Mouse (Mus musculus) hindbrain, embryonic 14.5 days (tissue): ENCODE results near the gene Lonrf2. TPM values are rescaled to one million over a fixed set of nuclear protein-coding genes. Genes with fewer than 3 reads are reported as not detected.

Source experiments
- ATAC-seq: fragments of 200-750 bp; cut with Nextera tagmentation; 2 replicates; pipeline ENCODE4 v1.8.0; 2017; ENCODE audit warnings: moderate number of reproducible peaks, mild to moderate bottlenecking, moderate TSS enrichment, moderate library complexity; ENCODE audit not compliant: low FRiP score
- DNase-seq: peaks from one replicate; pipeline ENCODE4 v3.0.0-alpha.2; 2015; ENCODE audit warnings: low spot score
- H3K27ac ChIP-seq: fragments of 300-500 bp; sonication (generic); 2 replicates; pipeline ENCODE4 v1.5.1; 2014; ENCODE audit warnings: mild to moderate bottlenecking, moderate library complexity
- H3K27me3 ChIP-seq: fragments of 300-500 bp; sonication (generic); 2 replicates; pipeline ENCODE4 v1.6.1; 2014; ENCODE audit warnings: mild to moderate bottlenecking, low read length, mixed read lengths; ENCODE audit not compliant: control insufficient read depth, insufficient read depth
- H3K36me3 ChIP-seq: fragments of 300-500 bp; sonication (generic); replicated peaks from 2 replicates; pipeline ENCODE4 v1.6.1; 2014; ENCODE audit not compliant: control insufficient read depth, insufficient read depth
- H3K4me1 ChIP-seq: fragments of 300-500 bp; sonication (generic); replicated peaks from 2 replicates; pipeline ENCODE4 v1.6.1; 2014; ENCODE audit warnings: antibody characterized with exemption, low read length, mixed read lengths; ENCODE audit not compliant: control insufficient read depth, insufficient read depth
- H3K4me2 ChIP-seq: fragments of 300-500 bp; sonication (generic); replicated peaks from 2 replicates; pipeline ENCODE4 v1.6.1; 2014; ENCODE audit warnings: mild to moderate bottlenecking, moderate library complexity
- H3K4me3 ChIP-seq: fragments of 300-500 bp; sonication (generic); replicated peaks from 2 replicates; pipeline ENCODE4 v1.5.1; 2014; ENCODE audit warnings: mild to moderate bottlenecking, low read length
- H3K9ac ChIP-seq: fragments of 300-500 bp; sonication (generic); 2 replicates; pipeline ENCODE4 v1.6.1; 2014
- H3K9me3 ChIP-seq: fragments of 300-500 bp; sonication (generic); 2 replicates; pipeline ENCODE4 v1.6.1; 2016; ENCODE audit warnings: low read length; ENCODE audit not compliant: control insufficient read depth
- WGBS: fragments of 180-500 bp; shearing (Covaris S2); extraction: QIAGEN DNeasy Blood & Tissue Kit; methylation state at CpG from one replicate; pipeline ENCODE4 v1.1.7; 2014; 5-methylcytosine and 5-hydroxymethylcytosine counted together
- polyA plus RNA-seq: library from polyadenylated mRNA; unstranded; fragments of >200 nt; fragmentation: Nextera tagmentation; extraction: Ambion mirVana; gene quantifications from 2 replicates; pipeline ENCODE4 v1.2.1, GENCODE M21; 2014

Gene Lonrf2
- polyA plus RNA-seq, 1 experiment from 2014 or later: 31.5 TPM

- WGBS: 90% methylated on average over 5 of the region's 5 CpGs
- H3K4me3 ChIP-seq: no peak overlapping the region
- no peaks in the 10 kb centered on the region for H3K9me3 ChIP-seq
- ATAC-seq (no peak), DNase-seq (no peak)
- H3K36me3 ChIP-seq: peaks cover 72% of the 10 kb centered on the region
- no peaks in the 10 kb centered on the region for H3K4me1 ChIP-seq
- H3K27me3 ChIP-seq: no peaks in the 10 kb centered on the region
- H3K27ac ChIP-seq: no peak overlapping the region
- H3K4me2 ChIP-seq: no peak overlapping the region
- no peak overlapping the region for H3K9ac ChIP-seq
These were observed 29.7 kb upstream of the Lonrf2 start for GRCm38 (mm10) chr1:38866242-38866641.

DNA sequence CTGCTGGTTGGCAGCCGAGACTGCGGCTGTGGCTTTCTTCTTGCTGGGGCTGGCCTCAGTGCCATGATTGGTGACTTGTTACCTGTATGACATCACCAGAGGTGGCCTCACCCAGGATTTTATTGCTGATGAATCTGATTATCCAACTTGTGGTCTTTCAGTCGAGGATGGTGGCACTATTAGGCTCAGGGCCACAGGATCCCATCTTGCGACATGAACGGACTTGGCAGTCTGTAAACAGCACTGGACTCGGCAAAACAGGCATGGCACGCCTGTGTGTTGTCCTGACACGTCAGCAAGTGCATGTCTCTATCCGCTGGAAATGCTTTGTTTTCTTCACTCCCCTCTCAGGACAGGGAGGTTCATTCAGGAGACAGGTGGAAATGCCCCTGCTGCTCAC is 27.8 kb upstream of the Lonrf2 start:
- Histone ChIP-seq H3K9me3 (no peaks in the 10 kb centered on the region), H3K4me2 (no peak overlapping the region), H3K27ac (no peak overlapping the region), H3K9ac (no peak overlapping the region), H3K27me3 (no peaks in the 10 kb centered on the region), H3K36me3 (peaks cover 59% of the 10 kb centered on the region), H3K4me3 (no peak overlapping the region), H3K4me1 (no peaks in the 10 kb centered on the region)
- ATAC-seq (no peak), DNase-seq (no peak)
- WGBS: 83% methylated on average over 9 of the region's 9 CpGs

- H3K27ac ChIP-seq: no peak overlapping the region
- DNase-seq: no peak
- whole genome bisulfite sequencing: 16% methylated on average over 4 of the region's 4 CpGs
These were observed 25.7 kb upstream of the Lonrf2 start for GRCm38 (mm10) chr1:38862213-38862612.

GRCm38 (mm10) chr1:38860867-38861524 is 24.5 kb upstream of the Lonrf2 start:
- Histone ChIP-seq H3K4me1 (no peaks in the 10 kb centered on the region), H3K36me3 (peaks cover 31% of the 10 kb centered on the region), H3K9me3 (no peaks in the 10 kb centered on the region), H3K27ac (no peak overlapping the region), H3K4me3 (no peak overlapping the region), H3K9ac (no peak overlapping the region), H3K4me2 (no peak overlapping the region), H3K27me3 (no peaks in the 10 kb centered on the region)
- 89% methylated on average over 9 of the region's 9 CpGs for WGBS
- DNase-seq (no peak), ATAC-seq (no peak)

More at GRCm38 (mm10) chr1:38862213-38862612, 25.7 kb upstream of the Lonrf2 start:
- peaks cover 41% of the 10 kb centered on the region for H3K36me3 ChIP-seq
- H3K9me3 ChIP-seq: no peaks in the 10 kb centered on the region
- no peak for ATAC-seq
- H3K4me2 ChIP-seq: no peak overlapping the region
- H3K4me1 ChIP-seq: no peaks in the 10 kb centered on the region
- H3K27me3 ChIP-seq: no peaks in the 10 kb centered on the region
- no peak overlapping the region for H3K4me3 ChIP-seq
- no peak overlapping the region for H3K9ac ChIP-seq

DNA sequence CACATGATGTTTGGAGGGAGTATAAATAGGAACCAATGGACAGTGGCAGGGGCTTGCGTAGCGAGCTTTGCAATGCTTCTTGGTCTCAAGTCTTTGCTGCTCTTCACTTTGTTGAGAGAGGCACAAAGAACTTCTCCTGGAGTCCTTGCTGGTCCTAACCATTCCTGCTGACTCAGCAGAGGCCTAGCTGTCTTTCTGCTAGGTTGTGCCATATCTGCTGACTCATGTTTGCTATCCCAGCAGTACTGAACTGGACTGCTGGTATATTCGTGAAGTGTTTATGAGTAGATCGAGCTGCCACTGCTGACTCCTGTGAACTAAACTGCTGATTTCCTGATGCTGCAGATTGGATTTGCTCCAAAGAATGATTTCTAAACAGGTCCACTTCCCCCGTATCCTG is 23.7 kb upstream of the Lonrf2 start:
- Histone ChIP-seq H3K36me3 (peaks cover 23% of the 10 kb centered on the region), H3K4me3 (no peak overlapping the region), H3K9me3 (no peaks in the 10 kb centered on the region), H3K4me1 (no peaks in the 10 kb centered on the region), H3K9ac (no peak overlapping the region), H3K27me3 (no peaks in the 10 kb centered on the region), H3K27ac (no peak overlapping the region), H3K4me2 (no peak overlapping the region)
- no peak for ATAC-seq
- WGBS: 85% methylated on average over 5 of the region's 5 CpGs
- DNase-seq: no peak

- ATAC-seq (no peak), DNase-seq (peak; percentile 87)
- H3K27ac ChIP-seq: no peak overlapping the region
- no peaks in the 10 kb centered on the region for H3K36me3 ChIP-seq
- WGBS: 14% methylated on average over 3 of the region's 3 CpGs
- no peaks in the 10 kb centered on the region for H3K9me3 ChIP-seq
- no peaks in the 10 kb centered on the region for H3K4me1 ChIP-seq
- H3K4me3 ChIP-seq: no peak overlapping the region
- H3K27me3 ChIP-seq: no peaks in the 10 kb centered on the region
- no peak overlapping the region for H3K9ac ChIP-seq
- H3K4me2 ChIP-seq: no peak overlapping the region
These were observed 19.7 kb upstream of the Lonrf2 start for GRCm38 (mm10) chr1:38856196-38856595.

GRCm38 (mm10) chr1:38852250-38852649 is 15.7 kb upstream of the Lonrf2 start:
- Histone ChIP-seq H3K36me3 (no peaks in the 10 kb centered on the region), H3K9ac (no peak overlapping the region), H3K27me3 (peaks cover 7% of the 10 kb centered on the region), H3K9me3 (no peaks in the 10 kb centered on the region), H3K4me2 (no peak overlapping the region), H3K27ac (no peak overlapping the region), H3K4me3 (no peak overlapping the region), H3K4me1 (peaks cover 17% of the 10 kb centered on the region)
- 68% methylated on average over 2 of the region's 2 CpGs for WGBS
- DNase-seq (no peak), ATAC-seq (no peak)

DNA sequence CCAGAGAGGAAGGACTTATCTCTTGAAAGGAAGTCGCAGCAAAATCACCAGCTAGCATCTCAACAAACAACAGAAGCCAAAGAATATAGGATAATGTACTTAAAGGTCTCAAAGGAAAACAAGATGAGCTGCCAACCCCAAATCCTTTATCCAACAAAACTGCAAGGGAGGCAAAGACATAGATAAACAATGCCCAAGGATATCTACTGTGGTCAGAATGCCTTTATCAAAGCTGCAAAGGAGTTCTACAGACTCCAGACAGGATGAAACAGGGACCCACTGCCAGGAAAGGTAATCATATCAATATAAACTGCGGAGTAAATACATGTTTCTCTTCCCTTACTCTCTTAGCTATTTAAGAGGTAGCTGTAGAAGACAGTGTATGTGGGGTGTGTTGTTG is 14.1 kb upstream of the Lonrf2 start:
- H3K36me3 ChIP-seq: no peaks in the 10 kb centered on the region
- 95% methylated on average over 2 of the region's 2 CpGs for WGBS
- no peak overlapping the region for H3K27ac ChIP-seq
- no peak for DNase-seq
- peaks cover 17% of the 10 kb centered on the region for H3K4me1 ChIP-seq
- no peak overlapping the region for H3K4me3 ChIP-seq
- H3K4me2 ChIP-seq: no peak overlapping the region
- H3K9ac ChIP-seq: no peak overlapping the region
- no peaks in the 10 kb centered on the region for H3K9me3 ChIP-seq
- no peak for ATAC-seq
- peaks cover 7% of the 10 kb centered on the region for H3K27me3 ChIP-seq

GRCm38 (mm10) chr1:38848451-38849289 is 12.2 kb upstream of the Lonrf2 start:
- 21% methylated on average over 2 of the region's 2 CpGs for WGBS
- DNase-seq (no peak), ATAC-seq (peak; percentile 38; the same call in 1 of the 2 replicates)
- peaks cover 7% of the 10 kb centered on the region for H3K27me3 ChIP-seq
- H3K4me1 ChIP-seq: peaks cover 17% of the 10 kb centered on the region
- peak overlapping the region; percentile 91 for H3K27ac ChIP-seq
- peak overlapping the region; percentile 51 for H3K4me2 ChIP-seq
- H3K4me3 ChIP-seq: no peak overlapping the region
- H3K9ac ChIP-seq: no peak overlapping the region
- no peaks in the 10 kb centered on the region for H3K9me3 ChIP-seq
- H3K36me3 ChIP-seq: no peaks in the 10 kb centered on the region
